Mouse (Mus musculus): ENCODE measurements around the gene Siva1. TPM values are rescaled to one million over a fixed set of nuclear protein-coding genes. Genes with fewer than 3 reads are reported as not detected.

Siva1 gene
- 273 and 296 TPM in 2 replicates for polyA plus RNA-seq (2015; fragmentation: Nextera tagmentation; extraction: Ambion mirVana)

DNA sequence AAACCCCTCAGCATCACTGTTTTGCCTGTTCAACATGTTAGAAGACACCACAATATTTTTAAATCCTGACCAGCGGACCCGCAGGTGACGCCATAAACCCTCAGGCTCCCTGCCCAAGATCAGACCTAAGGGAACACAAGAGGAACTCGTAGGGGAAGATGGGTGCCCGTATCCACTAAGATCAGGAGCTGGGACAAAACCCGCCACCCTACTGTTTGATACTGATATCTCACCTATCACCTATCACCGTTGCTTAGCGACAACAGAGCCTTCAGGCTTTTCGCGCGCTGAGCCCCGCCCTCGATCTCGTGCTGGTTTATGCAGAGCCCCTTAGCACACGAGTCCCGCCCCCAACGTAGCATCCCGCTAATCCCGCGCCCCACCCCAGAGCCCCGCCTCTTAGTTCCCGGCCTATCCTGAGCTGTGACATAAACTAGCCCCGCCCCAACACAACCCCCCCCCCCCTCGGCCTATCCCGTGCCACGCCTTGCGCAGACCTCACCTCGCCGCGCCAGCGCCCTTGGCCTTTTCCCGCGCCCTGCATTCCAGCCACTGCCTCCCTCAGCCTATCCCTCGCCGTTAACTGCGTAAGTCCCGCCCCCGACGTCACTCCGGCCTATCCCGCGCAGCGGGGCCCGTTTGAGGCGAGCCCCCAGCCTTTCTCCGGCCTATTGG, at the start of gene Siva1:
Gene Siva1, plus strand, starts transcription at position 500 of the 675 bp plus-strand sequence.
- peaks cover 22% of the 10 kb centered on the region for H3K36me3 ChIP-seq (ENCODE audit: insufficient read depth, low read length)
- H3K27ac ChIP-seq (ENCODE audit: low read length), result peak within 1 kb of the TSS; percentile 90
- H3K4me2 ChIP-seq (replicated peaks; ENCODE audit: low read depth, low read length), result peak within 1 kb of the TSS; percentile 81
- H3K4me1 ChIP-seq (ENCODE audit: insufficient read depth, low read length), result peaks cover 20% of the 10 kb centered on the region
- H3K9me3 ChIP-seq (ENCODE audit: low read length), result no peaks in the 10 kb centered on the region
- H3K9ac ChIP-seq (replicated peaks; ENCODE audit: low read length), result peak within 1 kb of the TSS; percentile 82
- WGBS, result 2% methylated on average over 46 of the region's 46 CpGs
- peak; percentile 98 for ATAC-seq (ENCODE audit: low FRiP score, low TSS enrichment)
- peak within 1 kb of the TSS; percentile 62 for H3K4me3 ChIP-seq (ENCODE audit: low read length)
- no peaks in the 10 kb centered on the region for H3K27me3 ChIP-seq (ENCODE audit: insufficient read depth, low read length)

DNA sequence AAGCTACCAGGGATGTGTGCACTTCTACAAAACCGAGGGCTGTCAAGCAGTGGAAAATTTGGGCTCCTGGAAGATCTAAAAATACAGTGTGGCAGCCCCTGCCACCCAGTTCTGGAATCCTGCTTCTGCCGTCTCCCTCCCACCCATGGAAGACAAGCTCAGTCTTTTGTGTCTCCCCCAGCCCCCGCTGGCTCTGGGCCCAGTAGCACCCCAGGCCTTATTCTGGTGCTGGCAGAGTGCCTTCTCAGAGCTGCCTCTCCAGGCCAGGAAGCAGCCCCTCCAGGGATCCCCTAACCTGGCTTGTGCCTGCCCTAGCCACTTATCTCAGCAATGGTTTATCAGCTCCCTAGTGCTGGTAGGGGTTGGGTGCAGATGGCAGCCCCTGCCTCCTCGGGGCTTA, 49.5 kb upstream of the Siva1 start:
- H3K9me3 ChIP-seq (ENCODE audit: low read length), result no peaks in the 10 kb centered on the region
- 61% methylated on average over 4 of the region's 4 CpGs for WGBS
- no peak overlapping the region for H3K27ac ChIP-seq (ENCODE audit: low read length)
- no peaks in the 10 kb centered on the region for H3K36me3 ChIP-seq (ENCODE audit: insufficient read depth, low read length)
- H3K4me2 ChIP-seq (replicated peaks; ENCODE audit: low read depth, low read length), result no peak overlapping the region
- H3K4me1 ChIP-seq (ENCODE audit: insufficient read depth, low read length), result peaks cover 35% of the 10 kb centered on the region
- peak overlapping the region; percentile 29; the same call in 1 of the 2 replicates for H3K9ac ChIP-seq (replicated peaks; ENCODE audit: low read length)
- no peak overlapping the region for H3K4me3 ChIP-seq (ENCODE audit: low read length)
- 0 out of 2 replicates have a peak, but pooled peaks cover under 1% of the 10 kb centered on the region for H3K27me3 ChIP-seq (ENCODE audit: insufficient read depth, low read length)
- ATAC-seq (ENCODE audit: low FRiP score, low TSS enrichment), result no peak

DNA sequence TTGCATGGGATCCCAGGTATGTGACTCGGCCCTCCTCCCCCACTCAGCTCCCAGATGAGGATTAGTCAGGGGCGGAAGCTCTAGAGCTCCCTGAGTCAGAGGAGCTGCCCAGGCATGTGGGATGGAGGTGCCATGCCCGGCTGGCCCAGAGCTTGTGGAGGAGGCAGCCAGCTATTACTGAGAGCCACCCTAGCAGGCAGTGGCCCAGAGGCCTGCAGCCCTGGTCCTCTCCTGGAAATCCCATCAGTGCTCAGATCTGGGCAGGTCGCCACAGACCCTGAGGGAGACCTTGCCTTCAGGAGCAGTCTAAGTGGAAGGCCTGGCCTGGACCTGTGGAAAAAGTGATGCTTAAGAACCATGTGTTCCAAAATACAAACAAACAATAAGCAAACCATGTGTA, 48.9 kb upstream of the Siva1 start:
- Histone ChIP-seq H3K4me3 (ENCODE audit: low read length) (no peak overlapping the region), H3K4me2 (replicated peaks; ENCODE audit: low read depth, low read length) (no peak overlapping the region), H3K27ac (ENCODE audit: low read length) (no peak overlapping the region), H3K36me3 (ENCODE audit: insufficient read depth, low read length) (no peaks in the 10 kb centered on the region), H3K27me3 (ENCODE audit: insufficient read depth, low read length) (no peaks in the 10 kb centered on the region), H3K4me1 (ENCODE audit: insufficient read depth, low read length) (peaks cover 35% of the 10 kb centered on the region), H3K9ac (replicated peaks; ENCODE audit: low read length) (no peak overlapping the region), H3K9me3 (ENCODE audit: low read length) (no peaks in the 10 kb centered on the region)
- ATAC-seq (ENCODE audit: low FRiP score, low TSS enrichment), result no peak
- whole genome bisulfite sequencing, result 71% methylated on average over 4 of the region's 4 CpGs

DNA sequence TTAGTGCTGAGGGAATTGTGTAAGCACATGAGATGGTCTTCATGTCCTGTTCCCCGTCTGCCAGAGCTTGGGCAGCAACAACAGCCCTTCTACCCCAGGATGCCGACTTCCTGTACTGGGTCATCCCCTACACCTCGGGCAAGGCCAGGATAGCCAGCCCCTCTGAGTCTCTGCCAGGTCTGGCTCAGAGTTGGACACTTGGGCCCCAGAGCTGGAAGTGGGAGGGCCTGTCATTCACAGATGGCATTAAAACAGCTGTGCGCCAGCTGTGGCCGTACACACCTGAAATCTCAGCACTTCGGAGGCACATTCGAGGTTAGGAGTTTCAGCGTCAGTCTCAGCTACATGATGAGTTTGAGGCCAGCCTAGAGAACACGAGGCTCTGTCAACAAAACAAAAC, 48.0 kb upstream of the Siva1 start:
- Histone ChIP-seq H3K4me2 (replicated peaks; ENCODE audit: low read depth, low read length) (no peak overlapping the region), H3K27ac (ENCODE audit: low read length) (no peak overlapping the region), H3K9ac (replicated peaks; ENCODE audit: low read length) (no peak overlapping the region), H3K27me3 (ENCODE audit: insufficient read depth, low read length) (no peaks in the 10 kb centered on the region), H3K9me3 (ENCODE audit: low read length) (no peaks in the 10 kb centered on the region), H3K36me3 (ENCODE audit: insufficient read depth, low read length) (no peaks in the 10 kb centered on the region; the same call in 1 of the 2 replicates), H3K4me3 (ENCODE audit: low read length) (no peak overlapping the region), H3K4me1 (ENCODE audit: insufficient read depth, low read length) (peaks cover 35% of the 10 kb centered on the region)
- ATAC-seq (ENCODE audit: low FRiP score, low TSS enrichment), result no peak
- WGBS, result 58% methylated on average over 9 of the region's 9 CpGs

DNA sequence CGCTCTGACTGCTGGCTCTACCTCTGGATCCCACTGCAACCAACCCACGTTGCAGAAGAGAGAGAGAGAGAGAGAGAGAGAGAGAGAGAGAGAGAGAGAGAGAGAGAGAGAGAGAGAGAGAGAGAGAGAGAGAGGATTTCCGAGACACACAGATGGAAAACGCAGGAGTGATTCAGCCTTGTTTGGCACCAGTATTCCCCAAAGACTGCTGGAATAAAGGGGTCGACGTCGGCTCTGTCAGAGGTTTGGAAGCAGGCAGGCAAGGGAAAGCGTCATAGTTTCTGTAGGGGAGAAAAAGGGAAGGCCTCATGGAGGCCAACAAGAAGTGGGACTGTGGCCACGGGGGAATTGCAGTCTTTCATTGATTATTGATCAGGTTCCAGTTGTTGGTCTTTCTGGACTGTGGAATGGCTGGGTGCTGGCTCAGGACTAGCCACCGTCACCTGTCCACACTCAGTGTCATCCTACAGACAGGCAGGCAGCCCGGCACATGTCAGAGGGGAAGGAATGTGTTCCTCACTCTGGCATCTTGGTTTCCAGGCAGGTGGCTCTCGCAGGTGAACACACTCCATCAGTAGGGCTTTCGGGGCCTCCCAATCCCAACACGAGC, 47.5 kb upstream of the Siva1 start:
- no peak overlapping the region for H3K4me3 ChIP-seq (ENCODE audit: low read length)
- no peak overlapping the region for H3K27ac ChIP-seq (ENCODE audit: low read length)
- H3K27me3 ChIP-seq (ENCODE audit: insufficient read depth, low read length), result no peaks in the 10 kb centered on the region
- no peaks in the 10 kb centered on the region for H3K9me3 ChIP-seq (ENCODE audit: low read length)
- H3K9ac ChIP-seq (replicated peaks; ENCODE audit: low read length), result no peak overlapping the region
- H3K4me2 ChIP-seq (replicated peaks; ENCODE audit: low read depth, low read length), result no peak overlapping the region
- H3K4me1 ChIP-seq (ENCODE audit: insufficient read depth, low read length), result peaks cover 35% of the 10 kb centered on the region
- no peaks in the 10 kb centered on the region; the same call in 1 of the 2 replicates for H3K36me3 ChIP-seq (ENCODE audit: insufficient read depth, low read length)
- no peak for ATAC-seq (ENCODE audit: low FRiP score, low TSS enrichment)
- 70% methylated on average over 14 of the region's 14 CpGs for WGBS

DNA sequence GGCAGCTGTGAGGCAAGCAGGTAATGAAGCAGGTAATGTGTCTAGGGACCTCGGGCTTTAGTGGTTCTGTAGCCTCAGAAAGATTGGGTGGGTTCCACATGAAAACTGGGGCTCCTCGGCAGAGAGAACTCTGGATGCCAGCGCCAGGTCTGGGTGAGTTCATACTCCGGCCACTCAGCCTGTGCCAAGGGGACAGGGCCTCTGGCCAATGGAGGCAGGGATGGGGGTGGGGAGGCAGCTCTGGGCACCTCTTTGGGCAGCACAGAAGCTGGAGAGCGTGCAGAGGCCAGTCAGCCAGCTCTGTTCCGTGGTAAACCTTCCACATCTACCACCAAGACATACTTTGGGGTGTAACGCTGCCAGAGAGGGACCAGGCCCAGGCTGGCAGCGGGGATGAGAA, 46.9 kb upstream of the Siva1 start:
- peaks cover 35% of the 10 kb centered on the region for H3K4me1 ChIP-seq (ENCODE audit: insufficient read depth, low read length)
- H3K36me3 ChIP-seq (ENCODE audit: insufficient read depth, low read length), result no peaks in the 10 kb centered on the region; the same call in 1 of the 2 replicates
- no peaks in the 10 kb centered on the region for H3K9me3 ChIP-seq (ENCODE audit: low read length)
- H3K27me3 ChIP-seq (ENCODE audit: insufficient read depth, low read length), result no peaks in the 10 kb centered on the region
- no peak overlapping the region for H3K27ac ChIP-seq (ENCODE audit: low read length)
- 89% methylated on average over 8 of the region's 8 CpGs for WGBS
- H3K9ac ChIP-seq (replicated peaks; ENCODE audit: low read length), result no peak overlapping the region
- H3K4me2 ChIP-seq (replicated peaks; ENCODE audit: low read depth, low read length), result no peak overlapping the region
- no peak overlapping the region for H3K4me3 ChIP-seq (ENCODE audit: low read length)
- ATAC-seq (ENCODE audit: low FRiP score, low TSS enrichment), result no peak

DNA sequence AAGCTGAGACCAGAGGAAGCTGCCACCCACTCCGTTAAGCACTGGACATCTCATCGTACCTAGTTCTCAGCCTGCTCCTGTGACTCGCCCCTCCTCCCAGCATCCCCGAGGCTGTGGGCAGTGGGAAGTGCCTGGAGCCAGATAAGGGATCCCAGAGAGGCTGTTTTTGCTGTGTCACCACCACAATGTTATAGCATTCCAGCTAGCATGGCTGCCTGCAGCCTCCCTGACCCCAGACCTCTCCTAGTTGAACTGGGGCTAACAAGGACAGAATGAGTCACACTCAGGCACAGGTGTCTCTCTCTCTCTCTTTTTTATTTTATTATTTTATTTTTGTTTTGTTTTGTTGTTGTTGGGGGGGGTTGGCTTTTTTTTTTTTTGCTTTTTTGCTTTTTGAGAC, 45.3 kb upstream of the Siva1 start:
- no peak overlapping the region for H3K4me3 ChIP-seq (ENCODE audit: low read length)
- H3K9me3 ChIP-seq (ENCODE audit: low read length), result no peaks in the 10 kb centered on the region
- peaks cover 23% of the 10 kb centered on the region for H3K4me1 ChIP-seq (ENCODE audit: insufficient read depth, low read length)
- no peaks in the 10 kb centered on the region; the same call in 1 of the 2 replicates for H3K36me3 ChIP-seq (ENCODE audit: insufficient read depth, low read length)
- no peak overlapping the region; the same call in 1 of the 2 replicates for H3K9ac ChIP-seq (replicated peaks; ENCODE audit: low read length)
- no peak overlapping the region for H3K4me2 ChIP-seq (replicated peaks; ENCODE audit: low read depth, low read length)
- 36% methylated on average over 4 of the region's 4 CpGs for WGBS
- H3K27ac ChIP-seq (ENCODE audit: low read length), result no peak overlapping the region
- no peaks in the 10 kb centered on the region for H3K27me3 ChIP-seq (ENCODE audit: insufficient read depth, low read length)
- ATAC-seq (ENCODE audit: low FRiP score, low TSS enrichment), result no peak

DNA sequence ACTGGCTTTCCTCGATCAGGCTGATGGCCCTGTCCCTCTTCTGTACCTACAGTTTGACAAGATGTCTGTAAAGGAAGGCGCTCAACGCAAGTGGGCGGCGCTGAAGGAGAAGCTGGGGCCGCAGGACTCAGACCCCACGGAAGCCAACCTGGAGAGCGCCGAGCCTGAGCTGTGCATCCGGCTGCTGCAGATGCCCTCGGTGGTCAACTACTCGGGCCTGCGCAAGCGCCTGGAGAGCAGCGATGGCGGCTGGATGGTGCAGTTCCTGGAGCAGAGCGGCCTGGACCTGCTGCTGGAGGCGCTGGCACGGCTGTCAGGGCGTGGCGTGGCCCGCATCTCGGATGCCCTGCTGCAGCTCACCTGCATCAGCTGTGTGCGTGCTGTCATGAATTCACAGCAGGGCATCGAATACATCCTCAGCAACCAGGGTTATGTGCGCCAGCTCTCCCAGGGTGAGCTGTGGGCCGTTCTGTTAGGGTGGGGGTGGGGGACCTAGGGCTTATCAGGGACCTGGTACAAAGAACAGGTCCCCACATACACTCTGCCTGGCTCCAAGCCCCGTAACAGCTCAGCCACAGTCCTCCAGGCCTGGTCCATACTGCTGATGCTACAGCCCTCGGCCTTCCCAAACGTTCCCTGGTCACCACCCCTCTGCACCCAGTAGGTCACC, 44.4 kb upstream of the Siva1 start:
- WGBS, result 86% methylated on average over 30 of the region's 30 CpGs
- ATAC-seq (ENCODE audit: low FRiP score, low TSS enrichment), result no peak
- Histone ChIP-seq H3K27ac (ENCODE audit: low read length) (no peak overlapping the region), H3K9ac (replicated peaks; ENCODE audit: low read length) (no peak overlapping the region), H3K4me1 (ENCODE audit: insufficient read depth, low read length) (peaks cover 14% of the 10 kb centered on the region), H3K9me3 (ENCODE audit: low read length) (no peaks in the 10 kb centered on the region), H3K36me3 (ENCODE audit: insufficient read depth, low read length) (no peaks in the 10 kb centered on the region; the same call in 1 of the 2 replicates), H3K4me3 (ENCODE audit: low read length) (no peak overlapping the region), H3K27me3 (ENCODE audit: insufficient read depth, low read length) (no peaks in the 10 kb centered on the region), H3K4me2 (replicated peaks; ENCODE audit: low read depth, low read length) (no peak overlapping the region)

DNA sequence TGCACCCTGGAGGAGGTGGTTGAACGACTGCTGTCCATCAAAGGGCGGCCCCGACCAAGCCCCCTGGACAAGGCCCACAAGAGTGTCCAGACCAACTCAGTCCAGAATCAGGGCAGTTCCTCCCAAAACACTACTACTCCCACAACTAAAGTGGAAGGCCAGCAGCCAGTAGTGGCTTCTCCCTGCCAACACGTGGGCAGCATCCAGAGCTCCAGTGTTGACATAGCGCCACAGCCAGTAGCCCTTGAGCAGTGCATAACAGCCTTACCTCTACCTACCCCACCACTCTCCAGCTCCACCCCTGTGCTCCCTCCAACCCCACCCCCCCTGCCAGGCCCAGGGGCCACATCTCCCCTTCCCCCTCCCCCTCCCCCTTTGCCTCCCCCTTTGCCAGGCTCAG, 40.5 kb upstream of the Siva1 start:
- 69% methylated on average over 5 of the region's 5 CpGs for WGBS
- 0 out of 2 replicates have a peak, but pooled peaks cover 5% of the 10 kb centered on the region for H3K4me1 ChIP-seq (ENCODE audit: insufficient read depth, low read length)
- H3K4me3 ChIP-seq (ENCODE audit: low read length), result no peak overlapping the region
- H3K36me3 ChIP-seq (ENCODE audit: insufficient read depth, low read length), result peaks cover 4% of the 10 kb centered on the region; the same call in 1 of the 2 replicates
- no peak overlapping the region for H3K4me2 ChIP-seq (replicated peaks; ENCODE audit: low read depth, low read length)
- no peak for ATAC-seq (ENCODE audit: low FRiP score, low TSS enrichment)
- no peak overlapping the region for H3K27ac ChIP-seq (ENCODE audit: low read length)
- no peak overlapping the region for H3K9ac ChIP-seq (replicated peaks; ENCODE audit: low read length)
- no peaks in the 10 kb centered on the region for H3K9me3 ChIP-seq (ENCODE audit: low read length)
- H3K27me3 ChIP-seq (ENCODE audit: insufficient read depth, low read length), result no peaks in the 10 kb centered on the region

Data from kidney, embryonic 16.5 days (tissue).